Mouse (Mus musculus) testis, adult 2 months (tissue): ENCODE results near the gene Fam205c. TPM values are rescaled to one million over a fixed set of nuclear protein-coding genes. Genes with fewer than 3 reads are reported as not detected.

Source experiments
- H3K27ac ChIP-seq: fragments of 200-500 bp; 2 replicates; pipeline ENCODE4 v1.5.1; 2012; ENCODE audit warnings: low read depth, low read length; ENCODE audit not compliant: control insufficient read depth, insufficient read depth
- H3K27me3 ChIP-seq: fragments of 200-500 bp; 2 replicates; pipeline ENCODE4 v1.6.1; 2012; ENCODE audit warnings: mild to moderate bottlenecking, low read length, moderate library complexity; ENCODE audit not compliant: control insufficient read depth, insufficient read depth
- H3K36me3 ChIP-seq: fragments of 200-500 bp; 2 replicates; pipeline ENCODE4 v1.6.1; 2012; ENCODE audit warnings: mild to moderate bottlenecking, low read length; ENCODE audit not compliant: control insufficient read depth, insufficient read depth
- H3K4me1 ChIP-seq: fragments of 200-500 bp; 2 replicates; pipeline ENCODE4 v1.6.1; 2012; ENCODE audit warnings: low read length; ENCODE audit not compliant: control insufficient read depth, insufficient read depth
- H3K4me3 ChIP-seq: fragments of 200-500 bp; 2 replicates; pipeline ENCODE4 v1.5.1; 2012; ENCODE audit warnings: low read depth, mild to moderate bottlenecking, low read length, moderate library complexity, mixed read lengths; ENCODE audit not compliant: control insufficient read depth
- CTCF ChIP-seq: fragments of 200-500 bp; IDR thresholded peaks from 2 replicates; pipeline ENCODE4 v1.5.1; 2012; ENCODE audit warnings: low read depth, mild to moderate bottlenecking, inconsistent platforms, low read length, moderate library complexity; ENCODE audit not compliant: control insufficient read depth, insufficient read depth, insufficient replicate concordance
- POLR2A ChIP-seq: fragments of 200-500 bp; IDR thresholded peaks from 2 replicates; pipeline ENCODE4 v1.6.1; 2012; ENCODE audit warnings: low read depth, mild to moderate bottlenecking, inconsistent platforms, low read length, moderate library complexity; ENCODE audit not compliant: control insufficient read depth
- polyA plus RNA-seq: library from polyadenylated mRNA; depleted of rRNA; stranded (reverse); fragments of >200 nt; gene quantifications from 2 replicates; pipeline ENCODE4 v1.2.3, GENCODE M21; 2012

Fam205c gene
- polyA plus RNA-seq, 1 experiment, result 240 TPM

- TF ChIP-seq CTCF (no peak), POLR2A (no peak)
- Histone ChIP-seq H3K4me3 (no peak overlapping the region), H3K4me1 (no peaks in the 10 kb centered on the region), H3K36me3 (no peaks in the 10 kb centered on the region), H3K27me3 (no peaks in the 10 kb centered on the region), H3K27ac (no peak overlapping the region)
Observed at GRCm38 (mm10) chr4:42879829-42880676, 6.0 kb upstream of the Fam205c start.

GRCm38 (mm10) chr4:42877657-42878056 is 3.6 kb upstream of the Fam205c start:
- Histone ChIP-seq H3K27ac (no peak overlapping the region), H3K36me3 (no peaks in the 10 kb centered on the region), H3K4me3 (no peak overlapping the region), H3K4me1 (peaks cover 6% of the 10 kb centered on the region; the same call in 1 of the 2 replicates), H3K27me3 (no peaks in the 10 kb centered on the region)
- TF ChIP-seq POLR2A (no peak), CTCF (no peak)

DNA sequence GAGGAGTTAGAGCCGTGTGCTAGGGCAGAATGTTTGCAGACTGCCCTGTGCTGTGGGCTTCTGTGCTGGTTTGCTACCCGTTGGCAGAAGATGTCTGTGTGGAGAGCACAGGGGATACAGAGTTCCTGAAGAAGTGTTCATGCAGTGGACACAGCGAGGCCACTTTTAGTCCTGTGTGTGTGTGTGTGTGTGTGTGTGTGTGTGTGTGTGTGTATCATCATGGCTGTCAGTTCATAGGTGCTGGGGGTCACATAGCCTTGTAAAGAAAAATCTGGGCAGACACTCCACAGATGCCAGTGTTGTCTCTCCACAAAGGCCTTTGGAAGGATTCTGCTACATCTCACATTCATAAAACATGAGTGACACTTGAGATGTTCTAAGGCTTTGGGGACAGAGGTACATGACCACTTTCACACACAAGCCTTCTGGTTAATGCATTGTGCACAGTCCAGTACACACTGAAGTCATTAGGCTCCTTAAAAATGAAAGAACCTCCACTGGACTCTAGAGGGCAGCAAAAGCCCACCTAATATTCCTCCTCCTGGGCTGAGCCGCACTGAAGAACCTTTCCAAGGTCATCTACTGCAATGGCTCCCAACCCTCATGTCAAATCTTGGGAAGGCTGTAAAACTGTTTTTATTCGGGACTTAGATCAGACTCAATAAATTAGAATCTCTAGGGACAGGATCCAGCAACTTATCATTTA is 2.7 kb upstream of the Fam205c start:
- H3K4me3 ChIP-seq, result no peak overlapping the region
- no peaks in the 10 kb centered on the region for H3K27me3 ChIP-seq
- no peak overlapping the region for H3K27ac ChIP-seq
- no peak for TF ChIP-seq POLR2A
- no peak for TF ChIP-seq CTCF
- H3K36me3 ChIP-seq, result no peaks in the 10 kb centered on the region
- H3K4me1 ChIP-seq, result peaks cover 6% of the 10 kb centered on the region; the same call in 1 of the 2 replicates

GRCm38 (mm10) chr4:42872746-42873435 is 1.1 kb downstream of the Fam205c start:
- no peaks in the 10 kb centered on the region for H3K36me3 ChIP-seq
- no peaks in the 10 kb centered on the region for H3K27me3 ChIP-seq
- peak overlapping the region; percentile 82 for H3K4me3 ChIP-seq
- H3K4me1 ChIP-seq, result peaks cover 6% of the 10 kb centered on the region; the same call in 1 of the 2 replicates
- no peak for TF ChIP-seq CTCF
- TF ChIP-seq POLR2A, result peak; percentile 53; the same call in 1 of the 2 replicates
- H3K27ac ChIP-seq, result no peak overlapping the region

GRCm38 (mm10) chr4:42872151-42872550 is 1.9 kb downstream of the Fam205c start:
- Histone ChIP-seq H3K4me1 (peaks cover 6% of the 10 kb centered on the region; the same call in 1 of the 2 replicates), H3K4me3 (peak overlapping the region; percentile 72), H3K27ac (no peak overlapping the region), H3K36me3 (no peaks in the 10 kb centered on the region), H3K27me3 (no peaks in the 10 kb centered on the region)
- TF ChIP-seq CTCF, result no peak
- TF ChIP-seq POLR2A, result no peak

DNA sequence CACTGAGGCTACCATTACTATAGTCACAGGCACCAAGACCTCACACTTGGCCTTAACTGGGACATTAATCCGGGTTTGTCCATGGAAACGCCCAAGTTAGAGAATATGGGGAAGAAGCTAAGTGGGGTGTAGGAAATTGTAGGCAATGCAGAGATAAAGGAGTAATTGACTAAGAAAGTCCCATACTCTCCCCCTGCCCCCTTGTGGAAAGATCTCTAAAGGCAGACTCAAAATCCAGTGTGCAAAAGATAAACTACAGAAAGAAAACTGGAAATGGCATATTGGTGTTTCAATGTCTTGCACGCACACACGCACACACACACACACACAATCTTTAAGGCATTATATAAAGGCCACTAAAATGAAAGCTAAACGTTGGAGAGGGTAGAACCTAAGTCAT is 3.3 kb downstream of the Fam205c start:
- H3K27ac ChIP-seq, result no peak overlapping the region
- H3K36me3 ChIP-seq, result no peaks in the 10 kb centered on the region
- H3K4me3 ChIP-seq, result peak overlapping the region; percentile 66
- peaks cover 6% of the 10 kb centered on the region; the same call in 1 of the 2 replicates for H3K4me1 ChIP-seq
- no peaks in the 10 kb centered on the region for H3K27me3 ChIP-seq
- TF ChIP-seq CTCF (no peak), POLR2A (no peak)

DNA sequence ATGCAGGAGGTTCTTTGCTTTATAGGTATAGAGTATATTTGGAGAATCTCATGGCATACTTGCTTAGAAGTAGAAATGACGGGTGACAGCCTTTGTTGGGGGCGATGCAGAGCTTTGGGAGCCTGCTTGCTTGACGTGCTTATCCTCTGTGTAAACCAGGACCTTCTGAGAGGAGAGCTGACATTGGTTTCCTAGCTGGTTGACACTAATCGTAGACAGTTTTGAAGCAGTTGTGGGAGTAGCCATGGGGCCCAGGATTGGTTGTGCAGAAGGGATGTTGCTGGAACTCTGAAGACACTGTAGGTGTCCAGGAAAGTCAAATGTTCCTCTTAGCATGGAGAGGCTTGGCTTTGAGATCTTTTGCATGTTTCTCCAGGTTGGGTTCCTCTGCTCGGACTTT is 5.8 kb downstream of the Fam205c start:
- Histone ChIP-seq H3K27ac (no peak overlapping the region), H3K4me3 (no peak overlapping the region; the same call in 1 of the 2 replicates), H3K36me3 (no peaks in the 10 kb centered on the region), H3K4me1 (peaks cover 5% of the 10 kb centered on the region; the same call in 1 of the 2 replicates), H3K27me3 (no peaks in the 10 kb centered on the region)
- TF ChIP-seq POLR2A, result no peak
- no peak for TF ChIP-seq CTCF
